Mouse (Mus musculus) liver, embryonic 16.5 days (tissue): ENCODE measurements at regions not wholly inside any gene's neighbourhood (a gene's known extent, or its start where the extent isn't known, plus 50 kb on each side); places are given as distances from the start of the nearest gene placed in this dataset.

Experiments used
- ATAC-seq: fragments of 200-750 bp; cut with Nextera tagmentation; 2 replicates; pipeline ENCODE4 v1.8.0; 2017; ENCODE audit warnings: low read depth, mild to moderate bottlenecking, moderate number of reproducible peaks, moderate library complexity
- H3K27ac ChIP-seq: fragments of 300-500 bp; sonication (generic); 2 replicates; pipeline ENCODE4 v1.5.1; 2014; ENCODE audit warnings: mild to moderate bottlenecking, low read length
- H3K27me3 ChIP-seq: fragments of 300-500 bp; sonication (generic); 2 replicates; pipeline ENCODE4 v1.6.1; 2014; ENCODE audit warnings: low read depth, low read length, mixed read lengths; ENCODE audit not compliant: control insufficient read depth, insufficient read depth
- H3K36me3 ChIP-seq: fragments of 300-500 bp; sonication (generic); 2 replicates; pipeline ENCODE4 v1.6.1; 2014; ENCODE audit warnings: mild to moderate bottlenecking; ENCODE audit not compliant: control insufficient read depth, insufficient read depth
- H3K4me1 ChIP-seq: fragments of 300-500 bp; sonication (generic); 2 replicates; pipeline ENCODE4 v1.6.1; 2014; ENCODE audit warnings: low read depth, low read length, mixed read lengths; ENCODE audit not compliant: control insufficient read depth
- H3K4me2 ChIP-seq: fragments of 300-500 bp; sonication (generic); 2 replicates; pipeline ENCODE4 v1.6.1; 2014; ENCODE audit warnings: low read depth, low read length, mixed read lengths
- H3K4me3 ChIP-seq: fragments of 300-500 bp; sonication (generic); 2 replicates; pipeline ENCODE4 v1.5.1; 2014; ENCODE audit warnings: low read depth, mild to moderate bottlenecking, low read length
- H3K9ac ChIP-seq: fragments of 300-500 bp; sonication (generic); 2 replicates; pipeline ENCODE4 v1.6.1; 2014; ENCODE audit warnings: low read depth, low read length
- H3K9me3 ChIP-seq: fragments of 300-500 bp; sonication (generic); replicated peaks from 2 replicates; pipeline ENCODE4 v1.6.1; 2016; ENCODE audit warnings: low read length; ENCODE audit not compliant: control insufficient read depth
- WGBS: fragments of 180-500 bp; shearing (Covaris S2); extraction: QIAGEN DNeasy Blood & Tissue Kit; methylation state at CpG from one replicate; pipeline ENCODE4 v1.1.7; 2014; ENCODE audit not compliant: insufficient replicate concordance; 5-methylcytosine and 5-hydroxymethylcytosine counted together

GRCm38 (mm10) chr5:97330074-97330473, 62.1 kb downstream of the Naa11 start:
- 32% methylated on average over 1 of the region's 1 CpGs for WGBS
- no peak overlapping the region for H3K4me2 ChIP-seq
- no peaks in the 10 kb centered on the region for H3K27me3 ChIP-seq
- no peaks in the 10 kb centered on the region for H3K9me3 ChIP-seq
- H3K4me3 ChIP-seq = no peak overlapping the region
- no peaks in the 10 kb centered on the region for H3K36me3 ChIP-seq
- H3K9ac ChIP-seq = no peak overlapping the region
- H3K4me1 ChIP-seq = no peaks in the 10 kb centered on the region
- H3K27ac ChIP-seq = no peak overlapping the region
- no peak for ATAC-seq

GRCm38 (mm10) chr5:97325831-97326230, 66.3 kb downstream of the Naa11 start:
- Histone ChIP-seq H3K9me3 (no peaks in the 10 kb centered on the region), H3K4me1 (no peaks in the 10 kb centered on the region), H3K4me3 (no peak overlapping the region), H3K27ac (no peak overlapping the region), H3K36me3 (no peaks in the 10 kb centered on the region), H3K9ac (no peak overlapping the region), H3K27me3 (no peaks in the 10 kb centered on the region), H3K4me2 (no peak overlapping the region)
- ATAC-seq = no peak
- WGBS = 66% methylated on average over 5 of the region's 5 CpGs

- no peak for ATAC-seq
- no peaks in the 10 kb centered on the region for H3K27me3 ChIP-seq
- no peak overlapping the region for H3K4me3 ChIP-seq
- H3K4me1 ChIP-seq = no peaks in the 10 kb centered on the region
- H3K4me2 ChIP-seq = no peak overlapping the region
- no peak overlapping the region for H3K27ac ChIP-seq
- no peaks in the 10 kb centered on the region for H3K9me3 ChIP-seq
- 40% methylated on average over 3 of the region's 3 CpGs for WGBS
- H3K9ac ChIP-seq = no peak overlapping the region
- H3K36me3 ChIP-seq = no peaks in the 10 kb centered on the region
Observed at GRCm38 (mm10) chr5:97323873-97324272, 68.3 kb downstream of the Naa11 start.

GRCm38 (mm10) chr5:97319816-97320487, 72.2 kb downstream of the Naa11 start:
- H3K9ac ChIP-seq = no peak overlapping the region
- no peaks in the 10 kb centered on the region for H3K36me3 ChIP-seq
- no peak overlapping the region for H3K4me3 ChIP-seq
- no peak overlapping the region for H3K4me2 ChIP-seq
- H3K27ac ChIP-seq = no peak overlapping the region
- no peaks in the 10 kb centered on the region for H3K27me3 ChIP-seq
- H3K9me3 ChIP-seq = no peaks in the 10 kb centered on the region
- ATAC-seq = no peak
- H3K4me1 ChIP-seq = no peaks in the 10 kb centered on the region
- WGBS = 59% methylated on average over 2 of the region's 2 CpGs

GRCm38 (mm10) chr5:97306902-97307301, 85.3 kb downstream of the Naa11 start:
- no peaks in the 10 kb centered on the region for H3K9me3 ChIP-seq
- H3K27ac ChIP-seq = no peak overlapping the region
- H3K4me1 ChIP-seq = no peaks in the 10 kb centered on the region
- H3K4me2 ChIP-seq = no peak overlapping the region
- H3K4me3 ChIP-seq = no peak overlapping the region
- no peaks in the 10 kb centered on the region for H3K36me3 ChIP-seq
- 56% methylated on average over 4 of the region's 4 CpGs for WGBS
- no peak for ATAC-seq
- no peaks in the 10 kb centered on the region for H3K27me3 ChIP-seq
- H3K9ac ChIP-seq = no peak overlapping the region

- WGBS = 57% methylated on average over 4 of the region's 4 CpGs
- no peaks in the 10 kb centered on the region for H3K9me3 ChIP-seq
- ATAC-seq = no peak
- no peaks in the 10 kb centered on the region for H3K36me3 ChIP-seq
- H3K4me3 ChIP-seq = no peak overlapping the region
- H3K27me3 ChIP-seq = no peaks in the 10 kb centered on the region
- no peak overlapping the region for H3K9ac ChIP-seq
- H3K27ac ChIP-seq = no peak overlapping the region
- no peaks in the 10 kb centered on the region for H3K4me1 ChIP-seq
- H3K4me2 ChIP-seq = no peak overlapping the region
Observed at GRCm38 (mm10) chr5:97304921-97305320, 87.3 kb downstream of the Naa11 start.

GRCm38 (mm10) chr5:97301621-97302020, 90.6 kb downstream of the Naa11 start:
- H3K27ac ChIP-seq = no peak overlapping the region
- ATAC-seq = no peak
- H3K27me3 ChIP-seq = no peaks in the 10 kb centered on the region
- H3K9me3 ChIP-seq = no peaks in the 10 kb centered on the region
- H3K4me3 ChIP-seq = no peak overlapping the region
- H3K4me2 ChIP-seq = no peak overlapping the region
- no peak overlapping the region for H3K9ac ChIP-seq
- H3K36me3 ChIP-seq = no peaks in the 10 kb centered on the region
- WGBS = 66% methylated on average over 4 of the region's 4 CpGs
- H3K4me1 ChIP-seq = no peaks in the 10 kb centered on the region

- peak; percentile 39; the same call in 1 of the 2 replicates for ATAC-seq
- Histone ChIP-seq H3K27me3 (no peaks in the 10 kb centered on the region), H3K27ac (no peak overlapping the region), H3K36me3 (no peaks in the 10 kb centered on the region), H3K4me1 (no peaks in the 10 kb centered on the region), H3K4me2 (no peak overlapping the region), H3K4me3 (no peak overlapping the region), H3K9me3 (no peaks in the 10 kb centered on the region), H3K9ac (no peak overlapping the region)
- 66% methylated on average over 5 of the region's 5 CpGs for WGBS
Observed at GRCm38 (mm10) chr5:97300861-97301260, 91.3 kb downstream of the Naa11 start.

- Histone ChIP-seq H3K27ac (0 out of 2 replicates have a peak overlapping the region, but pooled peaks have one; percentile 29), H3K27me3 (no peaks in the 10 kb centered on the region), H3K36me3 (no peaks in the 10 kb centered on the region), H3K9ac (no peak overlapping the region), H3K4me3 (no peak overlapping the region), H3K9me3 (no peaks in the 10 kb centered on the region), H3K4me2 (no peak overlapping the region), H3K4me1 (no peaks in the 10 kb centered on the region)
- ATAC-seq = peak; percentile 81
- WGBS = 42% methylated on average over 6 of the region's 6 CpGs
Observed at GRCm38 (mm10) chr5:97300114-97300840, 91.9 kb downstream of the Naa11 start.
